Mouse (Mus musculus) forebrain, embryonic 16.5 days (tissue): ENCODE data around the gene A730015C16Rik. TPM values are rescaled to one million over a fixed set of nuclear protein-coding genes. Genes with fewer than 3 reads are reported as not detected.

Source experiments
- ATAC-seq: fragments of 200-750 bp; cut with Nextera tagmentation; 2 replicates; pipeline ENCODE4 v1.8.0; 2017; ENCODE audit warnings: mild to moderate bottlenecking, moderate library complexity
- H3K27ac ChIP-seq: fragments of 300-500 bp; sonication (generic); 2 replicates; pipeline ENCODE4 v1.5.1; 2014; ENCODE audit warnings: low read length, control low read depth
- H3K27me3 ChIP-seq: fragments of 300-500 bp; sonication (generic); replicated peaks from 2 replicates; pipeline ENCODE4 v1.6.1; 2014; ENCODE audit warnings: low read length; ENCODE audit not compliant: control insufficient read depth, insufficient read depth
- H3K36me3 ChIP-seq: fragments of 300-500 bp; sonication (generic); 2 replicates; pipeline ENCODE4 v1.6.1; 2014; ENCODE audit not compliant: control insufficient read depth, insufficient read depth
- H3K4me1 ChIP-seq: fragments of 300-500 bp; sonication (generic); replicated peaks from 2 replicates; pipeline ENCODE4 v1.6.1; 2014; ENCODE audit warnings: low read length; ENCODE audit not compliant: control insufficient read depth, insufficient read depth
- H3K4me2 ChIP-seq: fragments of 300-500 bp; sonication (generic); 2 replicates; pipeline ENCODE4 v1.6.1; 2014; ENCODE audit warnings: mild to moderate bottlenecking, low read length, control low read depth
- H3K4me3 ChIP-seq: fragments of 300-500 bp; sonication (generic); replicated peaks from 2 replicates; pipeline ENCODE4 v1.5.1; 2014; ENCODE audit warnings: mild to moderate bottlenecking, low read length, control low read depth
- H3K9ac ChIP-seq: fragments of 300-500 bp; sonication (generic); replicated peaks from 2 replicates; pipeline ENCODE4 v1.6.1; 2014; ENCODE audit warnings: low read depth, low read length, control low read depth
- H3K9me3 ChIP-seq: fragments of 300-500 bp; sonication (generic); 2 replicates; pipeline ENCODE4 v1.6.1; 2016; ENCODE audit warnings: low read length; ENCODE audit not compliant: control insufficient read depth
- WGBS: fragments of 180-500 bp; shearing (Covaris S2); extraction: QIAGEN DNeasy Blood & Tissue Kit; methylation state at CpG from one replicate; pipeline ENCODE4 v1.1.7; 2014; 5-methylcytosine and 5-hydroxymethylcytosine counted together
- polyA plus RNA-seq: library from polyadenylated mRNA; unstranded; fragments of >200 nt; fragmentation: Nextera tagmentation; extraction: Ambion mirVana; gene quantifications from 2 replicates; pipeline ENCODE4 v1.2.1, GENCODE M21; 2015

The A730015C16Rik gene
- polyA plus RNA-seq, 1 experiment from 2014 or later, result 2.0 TPM

DNA sequence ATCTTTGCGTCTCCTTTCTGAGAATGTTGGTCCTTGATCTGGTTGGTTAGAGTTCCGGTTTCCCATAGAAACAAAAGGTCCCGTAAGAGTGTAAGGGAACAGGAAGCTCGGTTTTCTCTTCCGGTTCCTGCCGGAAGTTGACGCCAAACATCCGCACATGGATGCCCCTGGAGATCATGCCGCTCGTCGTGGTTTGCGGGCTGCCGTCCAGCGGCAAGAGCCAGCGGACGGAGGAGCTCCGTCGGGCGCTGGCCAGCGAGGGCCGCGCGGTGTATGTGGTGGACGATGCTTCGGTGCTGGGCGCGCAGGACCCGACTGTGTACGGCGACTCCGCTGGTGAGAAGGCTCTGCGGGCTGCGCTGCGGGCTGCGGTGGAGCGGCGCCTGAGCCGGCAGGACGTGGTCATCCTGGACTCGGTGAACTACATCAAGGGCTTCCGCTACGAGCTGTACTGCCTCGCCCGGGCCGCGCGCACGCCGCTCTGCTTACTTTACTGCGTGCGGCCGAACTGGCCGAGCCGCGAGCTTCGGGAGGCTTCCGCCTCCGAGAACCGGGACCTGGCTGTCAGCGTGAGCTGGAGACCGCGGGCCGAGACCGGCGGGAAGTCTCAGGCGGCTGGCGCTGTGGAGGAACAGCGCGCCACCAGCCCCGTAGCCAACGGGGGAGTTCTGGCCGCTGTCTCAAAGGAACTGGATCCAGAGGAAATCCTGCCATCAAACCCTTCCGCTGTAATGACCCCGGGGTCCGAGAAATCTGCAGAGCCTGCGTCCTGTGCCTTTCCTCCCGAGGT is 509 bp downstream of the A730015C16Rik start, which contains the start of gene Kti12:
Gene Kti12, plus strand, starts transcription at position 71 of the 790 bp plus-strand sequence.
- Histone ChIP-seq H3K9ac (peak within 1 kb of the TSS; percentile 75), H3K9me3 (no peaks in the 10 kb centered on the region), H3K27ac (peak within 1 kb of the TSS; percentile 79), H3K4me3 (peak within 1 kb of the TSS; percentile 93), H3K27me3 (no peaks in the 10 kb centered on the region), H3K4me2 (peak within 1 kb of the TSS; percentile 93), H3K36me3 (no peaks in the 10 kb centered on the region), H3K4me1 (peaks cover 21% of the 10 kb centered on the region)
- peak; percentile 94 for ATAC-seq
- under 1% methylated on average over 77 of the region's 77 CpGs for WGBS

DNA sequence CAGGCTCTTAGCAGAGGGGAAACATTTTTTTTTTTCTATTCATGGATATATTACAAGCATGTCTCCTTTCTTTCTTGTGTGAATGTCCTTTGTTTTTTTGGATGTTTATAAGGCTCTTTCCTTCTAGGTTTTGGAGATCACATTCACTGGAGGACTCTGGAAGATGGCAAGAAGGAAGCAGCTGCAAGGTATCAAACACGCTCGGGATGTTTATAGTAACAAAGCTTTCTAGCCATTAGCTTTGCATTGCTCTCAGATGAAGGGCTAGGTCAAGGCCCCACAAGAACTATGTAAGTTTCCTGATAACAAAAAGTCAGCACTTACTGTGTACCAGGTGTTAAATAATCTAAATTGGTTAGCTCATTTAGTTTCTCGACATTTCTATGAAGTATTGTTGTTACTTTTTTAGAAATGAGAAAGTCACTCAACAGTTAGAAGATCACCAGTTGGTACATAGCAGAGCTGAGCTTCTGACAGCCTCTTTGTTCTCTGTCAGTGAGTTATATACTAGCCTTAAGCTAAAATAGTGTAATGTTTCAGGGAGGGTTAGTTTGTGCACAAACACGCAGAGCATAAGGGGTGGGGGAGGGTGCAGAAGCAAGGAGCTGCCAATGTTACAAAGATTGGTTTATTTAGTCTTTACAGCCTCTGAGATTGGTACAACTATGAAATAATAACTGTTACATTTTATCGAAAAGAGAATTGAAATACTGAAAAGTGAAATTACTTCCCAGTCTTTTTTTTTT is 2.4 kb downstream of the A730015C16Rik start:
- Histone ChIP-seq H3K27me3 (no peaks in the 10 kb centered on the region), H3K4me3 (no peak overlapping the region), H3K36me3 (no peaks in the 10 kb centered on the region), H3K4me1 (peaks cover 21% of the 10 kb centered on the region), H3K9me3 (no peaks in the 10 kb centered on the region), H3K4me2 (no peak overlapping the region), H3K9ac (no peak overlapping the region), H3K27ac (no peak overlapping the region)
- no peak for ATAC-seq
- 91% methylated on average over 5 of the region's 5 CpGs for WGBS

DNA sequence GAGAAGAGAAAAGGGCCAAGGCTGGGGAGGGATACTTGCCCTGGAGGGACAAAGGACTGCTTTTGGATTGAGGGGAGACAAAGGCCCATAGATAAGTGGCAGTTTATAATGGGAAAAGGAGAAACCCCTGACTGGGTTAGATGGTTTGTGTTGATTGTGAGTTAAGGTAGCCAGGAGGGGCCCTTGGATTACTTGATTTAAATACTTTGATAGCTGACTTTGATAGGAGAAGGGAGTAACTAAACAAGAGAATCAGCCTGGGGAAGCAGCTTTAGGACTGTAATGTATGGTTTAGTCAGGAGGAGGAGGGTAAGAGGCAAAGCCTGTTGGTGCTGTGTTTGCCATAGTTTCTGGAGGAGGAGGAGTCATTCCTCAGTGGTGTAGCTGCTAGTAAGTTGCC is 5.1 kb downstream of the A730015C16Rik start:
- H3K9ac ChIP-seq, result no peak overlapping the region
- H3K27ac ChIP-seq, result no peak overlapping the region
- H3K9me3 ChIP-seq, result no peaks in the 10 kb centered on the region
- H3K4me1 ChIP-seq, result peaks cover 4% of the 10 kb centered on the region
- no peaks in the 10 kb centered on the region for H3K27me3 ChIP-seq
- no peaks in the 10 kb centered on the region for H3K36me3 ChIP-seq
- H3K4me3 ChIP-seq, result no peak overlapping the region
- H3K4me2 ChIP-seq, result no peak overlapping the region
- ATAC-seq, result no peak

DNA sequence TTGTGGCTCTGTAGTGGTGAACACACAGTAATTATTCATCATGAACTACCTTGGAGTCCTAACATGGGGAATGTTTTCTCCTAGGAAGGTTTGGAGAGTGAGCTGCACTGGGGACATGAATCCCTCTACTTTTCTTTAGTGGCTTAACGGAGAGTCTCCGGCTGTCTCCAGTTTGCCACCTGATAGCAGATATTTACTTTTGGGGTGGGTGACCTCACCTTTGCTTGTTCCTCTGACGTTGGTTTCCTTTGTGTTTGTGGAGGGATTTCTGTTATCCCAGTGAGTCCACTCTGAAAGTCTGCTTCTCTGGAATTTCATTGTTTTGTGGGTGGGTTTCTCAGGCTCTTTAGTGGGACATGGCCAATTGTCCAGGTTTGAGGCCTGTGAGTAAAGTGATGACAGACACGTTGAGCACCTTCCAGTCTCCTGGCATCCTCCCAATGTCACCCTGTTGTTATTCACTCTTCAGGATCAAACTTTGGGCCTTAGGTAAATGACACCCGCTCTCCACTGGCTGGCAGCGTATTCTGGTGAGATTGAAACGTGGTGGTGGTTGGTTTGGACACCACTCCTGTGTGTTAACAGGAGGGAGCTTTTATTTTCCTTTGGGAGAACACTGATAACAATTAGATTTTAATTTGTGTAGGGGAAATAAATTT is 6.4 kb downstream of the A730015C16Rik start:
- Histone ChIP-seq H3K4me3 (no peak overlapping the region), H3K27ac (no peak overlapping the region), H3K4me1 (peaks cover 3% of the 10 kb centered on the region; the same call in 1 of the 2 replicates), H3K9me3 (no peaks in the 10 kb centered on the region), H3K27me3 (no peaks in the 10 kb centered on the region), H3K9ac (no peak overlapping the region), H3K36me3 (no peaks in the 10 kb centered on the region), H3K4me2 (no peak overlapping the region)
- 86% methylated on average over 7 of the region's 7 CpGs for WGBS
- no peak for ATAC-seq

DNA sequence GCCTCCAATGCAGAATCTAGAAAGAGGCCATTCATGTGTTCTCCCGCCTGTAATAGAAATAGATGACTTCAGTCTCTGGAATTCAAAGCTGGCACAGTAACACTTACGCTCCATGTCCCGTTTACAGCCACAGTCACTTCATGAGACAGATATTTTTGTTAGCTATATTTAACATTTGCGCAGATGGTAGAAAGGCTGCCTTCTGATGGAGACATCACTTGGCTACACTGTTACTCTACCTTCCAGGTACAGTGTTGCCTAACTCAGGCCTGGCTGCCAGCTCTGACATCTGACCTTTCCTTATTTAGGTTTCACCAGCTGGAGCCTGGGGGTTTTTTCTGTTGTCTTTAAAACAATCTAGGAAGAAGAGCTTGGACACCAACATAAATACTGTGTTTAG is 10.4 kb downstream of the A730015C16Rik start:
- no peaks in the 10 kb centered on the region for H3K9me3 ChIP-seq
- 78% methylated on average over 4 of the region's 4 CpGs for WGBS
- no peaks in the 10 kb centered on the region for H3K27me3 ChIP-seq
- H3K36me3 ChIP-seq, result no peaks in the 10 kb centered on the region
- H3K4me1 ChIP-seq, result peaks cover 20% of the 10 kb centered on the region
- no peak overlapping the region for H3K9ac ChIP-seq
- no peak overlapping the region for H3K4me2 ChIP-seq
- H3K4me3 ChIP-seq, result no peak overlapping the region
- no peak for ATAC-seq
- H3K27ac ChIP-seq, result no peak overlapping the region

DNA sequence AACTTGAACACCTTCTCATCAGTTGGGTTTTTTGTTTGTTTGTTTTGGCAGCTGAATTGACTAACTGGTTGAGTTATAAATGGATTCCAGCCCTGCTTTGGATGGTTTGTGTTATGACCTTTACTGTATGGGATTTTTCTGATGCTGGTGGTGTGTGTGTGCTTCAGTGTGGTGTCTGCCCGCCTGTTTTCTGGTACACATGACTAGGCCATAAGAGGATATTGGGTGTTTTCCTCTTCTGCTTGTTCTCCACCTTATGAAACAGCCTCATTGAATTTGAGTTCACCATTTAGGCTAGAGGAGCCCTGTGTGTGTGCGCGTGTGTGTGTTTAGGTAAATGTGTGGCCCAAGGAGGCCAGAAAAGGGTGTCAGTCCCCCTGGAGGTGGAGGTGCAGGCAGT is 12.9 kb downstream of the A730015C16Rik start:
- Histone ChIP-seq H3K9ac (peak overlapping the region; percentile 98), H3K27ac (no peak overlapping the region), H3K9me3 (no peaks in the 10 kb centered on the region), H3K36me3 (no peaks in the 10 kb centered on the region), H3K4me1 (peaks cover 30% of the 10 kb centered on the region), H3K4me2 (peak overlapping the region; percentile 60), H3K4me3 (peak overlapping the region; percentile 68), H3K27me3 (no peaks in the 10 kb centered on the region)
- WGBS, result 62% methylated on average over 3 of the region's 3 CpGs
- no peak for ATAC-seq

DNA sequence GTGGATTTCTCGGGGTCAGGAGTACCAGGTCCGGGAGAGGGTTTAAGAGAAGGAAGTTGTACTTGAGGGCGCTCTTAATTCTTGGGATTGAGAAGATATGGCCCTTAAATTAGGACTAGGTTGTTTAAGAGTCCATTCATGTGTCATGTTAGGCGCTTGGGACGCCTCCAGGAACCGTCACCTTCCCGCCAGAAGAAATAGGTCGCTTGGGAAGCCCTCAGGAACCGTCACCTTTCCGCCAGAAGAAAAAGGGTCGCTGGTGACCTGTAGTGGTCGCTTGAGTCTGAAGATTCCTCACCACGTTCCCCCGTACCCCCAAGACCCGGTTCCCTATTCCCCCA is 13.5 kb downstream of the A730015C16Rik start:
- ATAC-seq, result no peak
- WGBS, result under 1% methylated on average over 15 of the region's 15 CpGs
- Histone ChIP-seq H3K4me3 (peak overlapping the region; percentile 68), H3K36me3 (no peaks in the 10 kb centered on the region), H3K4me2 (peak overlapping the region; percentile 60), H3K27me3 (no peaks in the 10 kb centered on the region), H3K4me1 (peaks cover 30% of the 10 kb centered on the region), H3K27ac (peak overlapping the region; percentile 100), H3K9ac (peak overlapping the region; percentile 98), H3K9me3 (no peaks in the 10 kb centered on the region)

DNA sequence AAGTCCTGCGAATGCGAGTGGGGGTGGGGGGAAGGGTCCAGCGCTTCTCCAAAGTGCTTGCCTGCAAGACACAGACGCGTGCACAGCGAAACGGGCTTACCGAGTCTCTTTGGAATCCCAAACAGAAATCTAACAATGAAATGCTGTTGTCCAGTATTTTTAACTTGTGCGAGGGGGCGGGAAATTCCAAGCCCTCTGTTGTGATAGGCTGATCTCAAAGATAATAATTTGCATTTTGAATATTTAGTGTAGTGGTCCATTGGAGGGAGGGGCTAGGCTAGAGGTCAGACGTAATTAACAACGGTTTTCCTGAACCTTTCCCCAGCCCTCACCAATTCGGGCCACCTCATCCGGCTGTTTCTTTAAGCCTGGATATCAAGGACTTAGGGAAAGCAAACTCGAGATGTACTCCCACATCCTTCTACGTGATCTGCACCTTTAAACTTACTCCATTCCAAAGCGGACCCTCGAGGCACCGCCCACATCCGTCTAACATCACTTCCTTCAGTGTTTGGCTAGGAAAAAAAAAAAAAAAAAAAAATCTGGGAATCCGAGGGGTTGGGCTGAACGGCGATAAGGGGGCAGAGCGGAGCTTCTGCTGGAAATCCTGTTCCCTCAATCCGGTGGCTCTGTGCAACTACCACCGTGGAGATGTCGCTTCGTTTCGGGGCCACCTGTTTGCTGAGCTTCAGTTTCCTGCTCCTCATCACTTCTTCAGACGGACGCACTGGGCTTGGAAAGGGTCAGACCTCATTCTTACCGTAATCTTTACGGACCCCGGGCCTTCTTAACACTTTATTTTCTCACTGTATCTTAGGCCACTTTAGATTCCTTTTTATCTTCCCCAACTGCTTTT is 14.1 kb downstream of the A730015C16Rik start, which contains the start of gene Txndc12:
Gene Txndc12, plus strand, starts transcription at position 487 of the 856 bp plus-strand sequence.
- ATAC-seq, result peak; percentile 73
- under 1% methylated on average over 34 of the region's 34 CpGs for WGBS
- no peaks in the 10 kb centered on the region for H3K36me3 ChIP-seq
- peak within 1 kb of the TSS; percentile 68 for H3K4me3 ChIP-seq
- peak within 1 kb of the TSS; percentile 98 for H3K9ac ChIP-seq
- H3K4me2 ChIP-seq, result peak within 1 kb of the TSS; percentile 60
- H3K27me3 ChIP-seq, result no peaks in the 10 kb centered on the region
- peak within 1 kb of the TSS; percentile 100 for H3K27ac ChIP-seq
- no peaks in the 10 kb centered on the region for H3K9me3 ChIP-seq
- peaks cover 30% of the 10 kb centered on the region for H3K4me1 ChIP-seq
